Mouse (Mus musculus): Measurements from ENCODE around the gene Cit. TPM values are rescaled to one million over a fixed set of nuclear protein-coding genes. Genes with fewer than 3 reads are reported as not detected.

Gene Cit
- polyA plus RNA-seq, 2 experiments = 11.7 to 19.0 TPM

GRCm38 (mm10) chr5:116024327-116024739 is 179.3 kb downstream of the Cit start, which contains the start of gene Prkab1:
Gene Prkab1 (minus strand): TSS chr5:116024508.
- H3K36me3 ChIP-seq (ENCODE audit: control insufficient read depth, insufficient read depth, low read length) = peaks cover 22% of the 10 kb centered on the region
- peak within 1 kb of the TSS; percentile 77 for H3K4me3 ChIP-seq (replicated peaks; ENCODE audit: low read length)
- TF ChIP-seq POLR2A (IDR thresholded peaks at IDR 0.05; ENCODE audit: borderline replicate concordance, extremely low read depth, insufficient read depth, insufficient read length) = peak; percentile 50; the same call in 1 of the 2 replicates
- DNase-seq (ENCODE audit: low spot score) = peak; percentile 97
- peak; percentile 98 for ATAC-seq (ENCODE audit: low FRiP score, low read depth)
- H3K27me3 ChIP-seq (ENCODE audit: control insufficient read depth, insufficient read depth, low read length) = no peaks in the 10 kb centered on the region
- no peaks in the 10 kb centered on the region for H3K9me3 ChIP-seq (ENCODE audit: control insufficient read depth, low read length)
- H3K9ac ChIP-seq (ENCODE audit: low read depth, low read length, severe bottlenecking) = peak within 1 kb of the TSS; percentile 84
- peak within 1 kb of the TSS; percentile 86 for H3K4me2 ChIP-seq (replicated peaks; ENCODE audit: low read depth, low read length, severe bottlenecking)
- peaks cover 8% of the 10 kb centered on the region; the same call in 1 of the 2 replicates for H3K4me1 ChIP-seq (ENCODE audit: control insufficient read depth, insufficient read depth, low read length)
- WGBS = under 1% methylated on average over 37 of the region's 46 CpGs
- peak within 1 kb of the TSS; percentile 73 for H3K27ac ChIP-seq (replicated peaks; ENCODE audit: low read depth, low read length)

GRCm38 (mm10) chr5:116026107-116026506 is 181.0 kb downstream of the Cit start:
- no peak overlapping the region for H3K9ac ChIP-seq (ENCODE audit: low read depth, low read length, severe bottlenecking)
- ATAC-seq (ENCODE audit: low FRiP score, low read depth) = no peak
- 91% methylated on average over 5 of the region's 5 CpGs for WGBS
- no peak overlapping the region for H3K4me3 ChIP-seq (replicated peaks; ENCODE audit: low read length)
- no peaks in the 10 kb centered on the region for H3K27me3 ChIP-seq (ENCODE audit: control insufficient read depth, insufficient read depth, low read length)
- no peak overlapping the region for H3K4me2 ChIP-seq (replicated peaks; ENCODE audit: low read depth, low read length, severe bottlenecking)
- H3K27ac ChIP-seq (replicated peaks; ENCODE audit: low read depth, low read length) = no peak overlapping the region
- H3K4me1 ChIP-seq (ENCODE audit: control insufficient read depth, insufficient read depth, low read length) = peaks cover 8% of the 10 kb centered on the region; the same call in 1 of the 2 replicates
- H3K9me3 ChIP-seq (ENCODE audit: control insufficient read depth, low read length) = no peaks in the 10 kb centered on the region
- no peak for TF ChIP-seq POLR2A (IDR thresholded peaks at IDR 0.05; ENCODE audit: borderline replicate concordance, extremely low read depth, insufficient read depth, insufficient read length)
- no peak for DNase-seq (ENCODE audit: low spot score)
- H3K36me3 ChIP-seq (ENCODE audit: control insufficient read depth, insufficient read depth, low read length) = peaks cover 4% of the 10 kb centered on the region

- WGBS = 91% methylated on average over 14 of the region's 14 CpGs
- Histone ChIP-seq H3K4me1 (ENCODE audit: control insufficient read depth, insufficient read depth, low read length) (peaks cover 8% of the 10 kb centered on the region; the same call in 1 of the 2 replicates), H3K4me2 (replicated peaks; ENCODE audit: low read depth, low read length, severe bottlenecking) (no peak overlapping the region), H3K9me3 (ENCODE audit: control insufficient read depth, low read length) (no peaks in the 10 kb centered on the region), H3K9ac (ENCODE audit: low read depth, low read length, severe bottlenecking) (no peak overlapping the region), H3K4me3 (replicated peaks; ENCODE audit: low read length) (no peak overlapping the region), H3K27ac (replicated peaks; ENCODE audit: low read depth, low read length) (no peak overlapping the region), H3K27me3 (ENCODE audit: control insufficient read depth, insufficient read depth, low read length) (no peaks in the 10 kb centered on the region), H3K36me3 (ENCODE audit: control insufficient read depth, insufficient read depth, low read length) (no peaks in the 10 kb centered on the region)
- no peak for TF ChIP-seq POLR2A (IDR thresholded peaks at IDR 0.05; ENCODE audit: borderline replicate concordance, extremely low read depth, insufficient read depth, insufficient read length)
- ATAC-seq (ENCODE audit: low FRiP score, low read depth) (no peak), DNase-seq (ENCODE audit: low spot score) (no peak)
These were observed 181.5 kb downstream of the Cit start for GRCm38 (mm10) chr5:116026561-116026960.

- no peak for ATAC-seq (ENCODE audit: low FRiP score, low read depth)
- no peak overlapping the region for H3K4me3 ChIP-seq (replicated peaks; ENCODE audit: low read length)
- H3K9me3 ChIP-seq (ENCODE audit: control insufficient read depth, low read length) = no peaks in the 10 kb centered on the region
- WGBS = 72% methylated on average over 7 of the region's 7 CpGs
- H3K27ac ChIP-seq (replicated peaks; ENCODE audit: low read depth, low read length) = no peak overlapping the region
- DNase-seq (ENCODE audit: low spot score) = no peak
- no peak overlapping the region for H3K4me2 ChIP-seq (replicated peaks; ENCODE audit: low read depth, low read length, severe bottlenecking)
- H3K9ac ChIP-seq (ENCODE audit: low read depth, low read length, severe bottlenecking) = no peak overlapping the region
- no peaks in the 10 kb centered on the region for H3K36me3 ChIP-seq (ENCODE audit: control insufficient read depth, insufficient read depth, low read length)
- no peak for TF ChIP-seq POLR2A (IDR thresholded peaks at IDR 0.05; ENCODE audit: borderline replicate concordance, extremely low read depth, insufficient read depth, insufficient read length)
- no peaks in the 10 kb centered on the region for H3K4me1 ChIP-seq (ENCODE audit: control insufficient read depth, insufficient read depth, low read length)
- H3K27me3 ChIP-seq (ENCODE audit: control insufficient read depth, insufficient read depth, low read length) = no peaks in the 10 kb centered on the region
These were observed 184.0 kb downstream of the Cit start for GRCm38 (mm10) chr5:116029071-116029470.

- ATAC-seq (ENCODE audit: low FRiP score, low read depth) = no peak
- no peaks in the 10 kb centered on the region for H3K36me3 ChIP-seq (ENCODE audit: control insufficient read depth, insufficient read depth, low read length)
- no peak for DNase-seq (ENCODE audit: low spot score)
- WGBS = 4% methylated on average over 19 of the region's 19 CpGs
- no peak for TF ChIP-seq POLR2A (IDR thresholded peaks at IDR 0.05; ENCODE audit: borderline replicate concordance, extremely low read depth, insufficient read depth, insufficient read length)
- no peaks in the 10 kb centered on the region for H3K9me3 ChIP-seq (ENCODE audit: control insufficient read depth, low read length)
- no peak overlapping the region for H3K4me3 ChIP-seq (replicated peaks; ENCODE audit: low read length)
- no peak overlapping the region; the same call in 1 of the 2 replicates for H3K4me2 ChIP-seq (replicated peaks; ENCODE audit: low read depth, low read length, severe bottlenecking)
- H3K27me3 ChIP-seq (ENCODE audit: control insufficient read depth, insufficient read depth, low read length) = no peaks in the 10 kb centered on the region
- no peak overlapping the region for H3K27ac ChIP-seq (replicated peaks; ENCODE audit: low read depth, low read length)
- H3K4me1 ChIP-seq (ENCODE audit: control insufficient read depth, insufficient read depth, low read length) = no peaks in the 10 kb centered on the region
- no peak overlapping the region for H3K9ac ChIP-seq (ENCODE audit: low read depth, low read length, severe bottlenecking)
These were observed 185.6 kb downstream of the Cit start for GRCm38 (mm10) chr5:116030566-116031189.
